Mouse (Mus musculus): ENCODE results near the gene Ttc41.
A peak's percentile ranks its signal among the peaks of the same experiment; 100 is the strongest.

Ttc41 gene

DNA sequence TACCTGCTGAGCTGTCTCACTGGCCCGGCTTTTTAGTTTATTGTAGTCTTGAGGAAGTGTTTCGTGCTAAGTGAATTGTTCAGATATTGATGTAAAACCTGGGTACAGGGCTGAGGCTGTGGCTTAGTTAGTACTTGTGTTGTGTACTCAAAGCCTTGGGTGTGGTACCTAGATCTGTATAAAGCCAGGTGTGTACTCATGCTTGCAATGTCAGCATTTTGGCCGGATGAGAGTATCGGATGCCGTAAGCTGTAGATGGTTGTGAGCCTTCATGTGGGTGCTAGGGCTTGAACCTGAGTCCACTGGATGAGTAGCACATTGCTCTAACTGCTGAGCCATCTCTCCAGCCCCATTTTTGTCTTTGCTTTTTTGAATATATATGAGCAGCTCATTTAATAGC, 80.5 kb downstream of the Ttc41 start:
- no peak for DNase-seq

DNA sequence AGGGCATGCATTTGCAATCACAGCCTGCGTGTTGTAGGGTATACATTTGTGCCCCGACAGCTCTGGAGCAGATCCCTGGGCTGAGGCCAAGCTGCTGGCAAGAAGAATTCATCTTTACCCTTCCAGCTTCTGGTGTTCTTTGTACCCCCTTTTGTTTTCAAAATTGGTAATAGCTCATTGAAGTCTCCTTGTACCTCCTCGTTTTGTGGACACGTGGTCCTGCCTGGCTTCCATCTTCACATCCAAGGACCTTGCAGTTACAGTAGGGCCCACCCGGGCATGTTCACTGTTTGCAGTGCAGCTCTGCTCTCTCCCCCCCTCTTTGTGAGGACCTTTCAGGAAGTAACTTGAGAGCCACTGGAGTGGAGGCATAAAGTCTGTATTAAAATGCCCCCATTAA, 82.6 kb downstream of the Ttc41 start:
- no peak for DNase-seq

DNA sequence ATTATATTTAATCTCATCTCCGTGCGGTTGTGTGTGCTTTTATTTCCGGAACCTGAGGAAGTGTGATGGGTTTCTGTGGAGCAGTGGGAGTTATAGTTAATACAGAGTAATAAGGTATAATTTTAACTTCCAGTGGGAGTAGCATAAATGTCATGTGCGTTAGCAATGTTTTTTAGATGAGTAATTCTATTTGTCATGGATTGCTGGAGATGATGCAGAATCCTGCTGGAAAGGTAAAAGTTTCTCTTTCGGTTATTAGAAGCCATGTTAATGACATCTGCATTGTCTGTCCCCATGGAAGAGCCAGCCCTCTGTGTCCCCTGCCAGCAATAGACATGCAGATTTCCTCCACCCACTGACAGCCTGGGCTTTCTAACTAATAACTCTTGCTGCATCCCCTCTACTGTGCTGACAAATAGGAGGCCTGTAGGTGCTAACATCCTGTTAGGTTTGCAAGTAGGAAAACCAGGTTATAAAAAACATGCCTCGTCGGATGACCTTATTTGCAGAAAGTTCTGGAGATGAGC, 83.6 kb downstream of the Ttc41 start:
- DNase-seq, result peak; percentile 63

DNA sequence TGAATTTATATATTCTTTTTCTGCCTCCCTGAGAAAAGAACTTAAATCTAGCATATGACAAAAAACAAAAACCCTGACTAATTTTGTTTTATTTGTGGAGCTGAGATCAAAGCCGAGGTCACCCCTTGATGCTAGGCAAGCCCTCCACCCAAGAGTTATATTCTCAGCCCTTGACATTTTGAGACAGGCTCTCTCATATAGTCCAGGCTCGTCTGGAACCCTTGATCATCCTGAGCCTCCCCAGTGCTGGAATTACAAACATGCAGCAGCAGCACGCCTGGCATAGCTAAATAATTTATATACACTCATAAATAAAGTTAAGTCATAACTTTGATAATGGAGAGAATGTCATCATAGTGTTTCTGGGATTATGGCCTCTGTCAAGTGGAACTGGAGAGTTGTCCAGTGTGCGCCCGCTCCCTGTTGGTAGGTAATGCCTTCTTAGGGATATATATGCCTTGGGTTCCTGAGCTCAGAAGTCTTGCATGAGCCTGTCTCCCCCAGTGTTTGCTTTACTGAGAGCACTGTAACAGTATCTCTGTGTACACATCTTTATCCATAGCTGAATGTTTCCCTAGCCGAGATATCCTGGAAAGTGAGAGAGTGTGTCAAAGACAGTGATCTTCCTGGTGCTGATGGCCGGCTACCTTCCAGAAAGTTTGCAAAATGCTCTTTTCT, 86.0 kb downstream of the Ttc41 start:
- no peak for DNase-seq

DNA sequence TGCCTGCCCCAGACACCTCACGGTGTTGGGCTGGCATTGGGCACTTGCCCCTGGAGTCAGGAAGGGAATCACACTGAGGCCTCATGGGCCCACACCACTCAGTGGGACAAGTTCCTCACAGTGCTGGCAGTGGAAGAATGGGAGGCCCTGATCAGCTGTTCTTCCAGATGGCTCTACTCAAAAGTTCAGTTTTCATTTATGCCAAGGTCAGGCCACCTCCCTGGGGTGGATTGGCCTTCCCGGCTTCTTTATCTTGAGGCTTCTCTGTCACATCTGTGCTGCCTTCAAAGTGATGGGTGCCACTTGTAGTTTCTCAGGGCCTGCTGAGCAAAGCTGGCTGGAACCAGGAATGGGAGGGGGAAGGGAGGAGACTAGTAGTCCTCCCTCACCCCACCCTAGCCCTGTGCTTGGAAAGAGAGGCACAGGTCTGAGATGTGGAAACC, 87.9 kb downstream of the Ttc41 start:
- no peak for DNase-seq

DNA sequence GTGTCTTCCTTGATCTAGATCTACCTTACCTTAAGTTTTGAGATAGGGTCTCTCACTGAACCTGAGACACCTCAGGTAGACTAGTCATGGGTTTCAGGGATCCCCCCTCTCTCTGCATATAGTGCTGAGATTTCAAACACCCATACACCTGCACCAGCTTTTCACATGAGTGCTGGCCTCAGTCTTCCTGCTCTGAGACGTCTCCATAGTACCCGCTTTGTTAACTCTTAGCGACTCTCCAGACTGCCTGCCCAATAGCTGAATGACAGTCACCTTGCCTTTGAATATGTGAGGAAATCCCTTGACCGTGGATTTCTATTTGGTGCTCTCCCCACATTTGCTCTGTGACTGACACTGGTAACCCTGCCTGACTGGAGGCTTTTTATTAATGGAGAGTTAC, 88.6 kb downstream of the Ttc41 start:
- DNase-seq, result no peak

DNA sequence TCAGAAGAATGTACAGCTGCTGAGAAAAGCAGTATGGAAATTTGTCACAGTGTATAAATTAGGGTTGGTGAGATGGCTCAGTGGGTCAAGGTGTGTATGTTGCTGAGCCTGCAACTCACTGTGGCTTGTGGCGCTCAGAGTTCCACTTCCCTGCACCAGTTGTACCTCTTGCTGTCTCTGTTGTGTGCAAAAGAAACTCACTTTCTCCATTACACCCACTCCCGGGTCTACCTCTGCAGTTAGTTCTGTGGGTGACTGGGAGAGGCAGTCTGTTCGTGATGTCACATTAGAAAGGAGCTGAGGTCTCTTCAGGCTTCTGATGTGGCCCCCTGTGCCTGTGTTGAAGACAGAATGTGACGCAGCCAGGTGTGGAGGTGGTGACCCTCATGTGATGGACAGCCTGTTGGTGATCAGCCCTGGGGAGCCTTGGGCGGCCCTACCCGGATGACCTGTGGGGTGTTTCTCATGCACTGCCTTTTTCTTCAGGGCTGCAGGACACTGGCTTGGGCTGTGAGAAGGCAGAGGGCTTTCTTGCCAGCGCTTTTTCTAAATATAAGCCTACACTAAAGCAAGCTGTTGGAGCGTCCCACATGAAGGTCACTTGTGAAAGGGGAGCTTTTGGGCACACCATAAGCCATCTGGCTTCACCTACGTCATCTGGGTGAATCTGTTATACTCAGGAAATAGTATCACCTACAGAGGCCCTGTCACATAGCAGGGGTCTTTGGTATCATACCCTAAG, 89.4 kb downstream of the Ttc41 start:
- no peak for DNase-seq

DNA sequence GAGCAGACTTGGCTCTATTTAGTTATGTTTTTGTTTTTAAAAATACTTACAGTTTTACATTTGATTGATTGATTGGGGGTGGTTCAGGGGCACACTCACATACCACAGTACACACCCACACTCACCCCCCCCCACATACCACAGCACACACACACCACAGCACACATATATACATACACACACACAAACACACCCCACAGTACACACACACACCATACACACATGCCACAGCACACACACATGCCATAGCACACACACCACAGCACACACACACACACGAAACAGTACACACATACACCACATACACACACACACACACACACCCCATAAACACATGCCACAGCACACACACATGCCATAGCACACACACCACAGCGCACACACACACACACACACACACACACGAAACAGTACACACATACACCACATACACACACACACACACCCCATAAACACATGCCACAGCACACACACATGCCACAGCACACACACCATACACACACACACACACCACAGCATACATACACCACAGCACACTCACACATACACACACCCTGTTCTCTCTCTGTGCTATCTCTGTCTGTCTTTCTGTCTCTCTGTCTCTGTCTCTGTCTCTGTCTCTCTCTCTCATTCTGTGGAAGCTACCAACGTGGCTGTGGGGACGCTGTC, 90.6 kb downstream of the Ttc41 start:
- no peak for DNase-seq

DNA sequence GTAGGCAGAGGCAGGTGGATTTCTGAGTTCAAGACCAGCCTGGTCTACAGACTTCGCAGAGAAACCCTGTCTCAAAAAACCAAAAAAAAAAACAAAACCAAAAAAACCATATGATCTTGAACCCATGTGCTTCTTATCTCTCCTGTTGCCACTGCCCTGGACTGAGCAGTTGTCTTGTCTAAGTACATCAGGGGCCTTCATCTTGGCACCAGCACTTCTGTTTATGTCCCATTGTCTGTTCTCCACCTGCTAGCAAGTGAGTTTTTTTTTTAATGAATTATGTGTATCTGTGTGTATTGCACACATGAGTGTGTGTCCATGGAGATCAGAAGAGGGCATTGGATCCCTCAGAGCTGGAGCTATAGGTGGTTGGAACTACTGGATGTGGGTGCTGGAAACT, 101.8 kb downstream of the Ttc41 start:
- DNase-seq, result no peak

DNA sequence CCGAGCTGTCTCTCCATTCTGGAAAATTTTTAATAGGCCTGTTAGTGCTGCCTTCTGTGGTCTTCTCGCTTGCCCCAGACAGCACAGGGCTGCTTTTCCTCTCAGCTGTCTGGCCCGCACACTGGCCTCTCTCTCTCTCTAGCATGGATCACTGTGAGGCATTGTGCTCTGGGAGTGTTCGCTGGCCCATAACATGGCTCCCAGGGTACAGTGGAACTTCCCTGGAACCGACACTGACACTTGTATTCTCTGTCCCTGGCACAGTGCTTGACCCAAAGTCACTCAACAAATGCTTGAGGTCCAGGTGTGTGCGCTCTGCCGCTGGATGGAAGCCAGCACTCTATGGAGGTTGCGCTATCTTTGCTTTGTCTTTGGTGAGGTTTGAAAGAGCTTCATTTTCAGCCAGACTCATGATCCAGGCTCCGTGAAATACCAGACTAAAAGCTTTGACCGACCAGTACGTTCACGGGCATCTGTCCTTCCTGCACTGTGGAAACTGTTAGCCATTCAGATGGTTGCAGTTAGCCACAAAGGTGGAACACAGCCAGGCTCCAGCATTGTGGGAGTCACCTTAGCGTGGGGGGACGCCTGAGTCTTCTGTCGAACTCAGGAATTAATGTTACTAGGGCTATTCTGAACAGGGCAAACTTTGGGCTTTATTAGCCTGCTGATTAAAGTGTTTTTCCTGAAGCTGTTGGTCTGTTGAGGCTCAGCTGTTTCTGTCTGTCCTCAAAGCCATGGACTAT, 102.6 kb downstream of the Ttc41 start:
- no peak for DNase-seq

DNA sequence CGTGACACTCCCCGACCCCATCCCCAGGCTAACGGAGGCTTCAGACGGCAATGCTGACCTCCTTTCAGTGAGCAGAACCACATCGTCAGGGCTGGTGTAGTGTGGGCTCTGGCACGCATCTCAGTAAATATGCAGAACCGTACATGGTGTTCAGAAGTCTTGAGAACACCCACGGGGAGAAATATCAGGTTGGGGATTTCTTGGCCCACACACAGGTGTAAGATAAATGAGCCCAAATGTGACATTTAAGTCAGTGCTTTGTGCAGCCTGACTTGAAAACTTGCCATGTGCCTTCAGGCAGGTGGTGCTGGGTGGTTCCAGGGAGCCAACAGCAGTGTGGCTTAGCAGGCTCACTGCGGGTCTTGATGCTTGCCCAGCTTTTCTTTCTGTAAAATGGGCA, 104.4 kb downstream of the Ttc41 start:
- peak; percentile 64 for DNase-seq

DNA sequence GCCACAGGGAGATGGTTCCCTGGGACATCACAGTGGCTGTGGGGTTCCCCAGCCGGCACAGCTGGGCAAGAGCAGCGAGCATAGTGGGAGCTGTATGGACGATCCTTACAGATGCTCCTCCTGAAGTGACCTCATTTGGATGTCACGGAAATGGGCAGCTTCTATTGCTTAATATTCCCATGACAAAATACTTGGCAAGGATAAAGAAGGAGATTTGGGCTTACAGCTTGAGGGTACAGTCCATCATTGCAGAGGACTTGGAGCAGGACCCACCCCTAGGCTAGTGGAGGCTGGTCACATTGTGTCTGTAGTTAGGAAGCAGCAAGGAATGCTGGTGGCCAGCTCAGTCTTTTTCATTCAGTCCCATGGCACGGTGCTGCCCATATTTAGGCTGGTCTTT, 105.0 kb downstream of the Ttc41 start:
- no peak for DNase-seq

DNA sequence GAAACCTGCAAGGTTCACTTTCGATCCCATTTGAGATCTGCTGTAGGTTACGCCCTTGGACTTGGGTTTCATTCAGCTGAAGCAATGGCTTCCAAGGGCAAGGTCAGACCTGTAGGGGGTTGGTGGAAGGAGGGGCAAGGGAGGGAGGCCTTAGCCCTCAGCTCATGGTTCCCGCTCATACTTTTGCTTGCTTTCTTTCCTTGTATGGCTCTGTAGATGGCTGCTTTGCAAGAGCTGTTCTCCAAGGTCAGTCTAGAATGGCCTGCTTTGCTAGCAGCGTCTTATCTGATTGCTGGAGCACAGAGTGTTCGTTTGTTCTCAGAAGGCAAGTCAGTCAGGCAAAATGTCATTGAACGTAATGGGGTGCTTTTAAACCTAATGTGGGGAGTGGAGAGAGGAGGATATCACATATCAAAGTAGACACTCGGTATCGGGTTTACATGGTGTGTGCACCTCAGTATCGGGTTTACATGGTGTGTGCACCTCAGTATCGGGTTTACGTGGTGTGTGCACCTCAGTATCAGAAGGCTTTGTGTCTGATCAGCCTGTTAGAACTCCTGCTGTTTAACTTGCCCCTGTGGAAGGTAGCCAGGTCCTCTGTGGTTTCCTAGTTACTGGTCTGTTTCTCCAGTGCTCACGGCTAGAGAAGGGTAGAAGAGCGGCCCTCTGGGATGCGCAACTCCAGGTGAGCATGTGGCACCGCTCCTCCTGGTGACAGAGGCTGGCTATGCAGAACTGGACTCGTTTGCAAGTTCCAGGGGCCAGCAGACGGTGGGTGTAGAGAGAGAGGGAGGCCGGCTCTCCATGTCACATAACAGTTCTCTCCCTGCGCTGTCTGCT, 108.9 kb downstream of the Ttc41 start:
- DNase-seq, result no peak

DNA sequence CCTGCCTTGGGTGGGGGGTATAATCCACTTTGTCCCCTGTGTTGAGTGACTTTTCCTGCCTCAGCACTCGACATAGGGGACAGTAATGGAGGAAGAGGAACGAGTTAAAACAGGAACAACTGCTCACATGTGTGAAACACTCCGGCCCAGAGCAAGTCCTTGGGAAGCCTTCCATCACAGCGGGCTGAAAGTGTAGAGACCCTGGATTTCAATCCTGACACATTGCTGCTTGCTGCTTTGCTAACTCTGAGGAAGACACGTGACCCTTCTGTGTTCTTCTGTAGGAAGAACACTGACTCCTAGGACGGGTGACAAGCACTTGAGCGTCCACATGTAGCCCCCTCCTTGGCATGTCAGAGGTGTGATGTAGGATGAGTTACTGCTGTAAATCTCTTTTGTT, 109.5 kb downstream of the Ttc41 start:
- no peak for DNase-seq

DNA sequence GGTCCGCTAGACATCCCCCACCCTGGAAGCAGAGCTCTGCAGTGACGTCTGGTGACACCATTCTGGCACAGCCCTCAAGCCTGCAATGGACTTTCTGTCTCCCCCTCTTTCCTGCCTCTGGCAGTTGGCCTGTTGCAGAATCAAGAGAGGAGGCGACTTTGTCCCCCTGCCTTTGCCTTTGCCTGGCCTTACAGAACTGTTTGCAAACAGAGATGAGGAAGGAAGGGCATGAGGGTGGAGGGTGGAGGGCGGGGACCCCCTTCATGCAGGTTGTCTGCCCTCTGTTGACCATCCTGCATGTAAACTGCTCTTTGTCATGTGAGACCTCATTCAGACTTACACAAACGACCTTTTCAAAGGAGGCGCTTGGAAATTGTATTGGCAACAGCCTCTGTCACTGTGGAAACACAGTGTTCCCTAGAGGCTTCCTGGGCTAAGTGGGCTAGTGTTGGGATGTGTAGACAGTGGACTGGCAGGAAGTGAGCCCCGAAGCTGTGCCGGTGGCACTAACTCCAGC, 114.1 kb downstream of the Ttc41 start:
- peak; percentile 44 for DNase-seq

DNA sequence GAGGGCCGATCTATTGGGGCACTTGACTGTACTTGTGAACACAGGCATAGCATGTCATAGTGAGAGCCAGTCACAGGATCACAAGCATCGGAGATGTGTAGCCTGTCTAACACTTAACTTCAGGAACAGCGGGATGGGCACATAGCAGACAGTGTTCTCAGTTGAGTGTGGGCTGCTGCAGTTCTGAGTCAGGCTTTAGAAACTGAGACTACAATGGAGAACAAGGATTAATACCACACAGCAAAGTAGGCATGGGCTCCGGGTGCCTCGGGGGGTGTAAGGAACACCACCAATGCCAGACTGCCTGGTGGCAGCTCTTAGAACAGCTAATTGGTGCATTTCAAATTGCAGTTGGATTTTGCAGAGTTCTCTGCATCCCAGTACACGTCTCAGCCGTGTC, 115.4 kb downstream of the Ttc41 start:
- DNase-seq, result no peak

DNA sequence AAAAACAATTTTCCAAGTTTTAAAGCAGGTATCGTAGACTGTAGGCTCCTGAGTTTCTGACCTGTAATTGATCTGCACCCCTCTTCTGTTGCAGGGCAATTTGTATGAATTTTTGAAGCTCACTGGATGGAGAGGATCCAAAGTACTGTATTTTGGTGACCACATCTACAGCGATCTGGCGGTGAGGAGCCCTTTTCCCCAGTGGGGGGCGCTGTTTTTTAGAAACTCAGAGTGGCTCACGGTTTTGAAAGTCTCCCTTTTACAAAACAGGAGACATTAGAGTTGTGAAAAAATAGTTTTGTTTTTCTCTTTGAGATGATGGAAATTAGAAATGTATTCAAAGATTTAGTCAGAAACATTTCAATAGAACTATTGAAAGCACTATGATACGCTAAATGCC, 118.5 kb downstream of the Ttc41 start:
- DNase-seq, result no peak

DNA sequence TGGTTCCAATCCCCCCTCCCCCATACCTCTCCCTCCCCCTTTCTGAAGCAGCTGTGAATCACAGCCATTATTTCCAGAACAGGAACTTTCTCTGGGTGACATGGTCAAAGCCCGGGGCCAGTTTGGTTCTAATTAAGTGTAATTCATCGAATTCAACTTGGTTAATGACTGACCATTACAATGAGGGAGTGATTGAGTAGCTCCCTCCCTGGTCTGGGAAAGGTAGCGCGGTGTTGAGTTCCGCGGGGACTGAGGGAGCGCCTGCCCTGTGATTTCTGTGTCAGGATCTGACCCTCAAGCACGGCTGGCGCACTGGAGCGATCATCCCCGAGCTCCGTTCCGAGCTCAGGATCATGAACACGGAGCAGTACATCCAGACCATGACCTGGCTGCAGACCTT, 119.3 kb downstream of the Ttc41 start:
- no peak for DNase-seq

DNA sequence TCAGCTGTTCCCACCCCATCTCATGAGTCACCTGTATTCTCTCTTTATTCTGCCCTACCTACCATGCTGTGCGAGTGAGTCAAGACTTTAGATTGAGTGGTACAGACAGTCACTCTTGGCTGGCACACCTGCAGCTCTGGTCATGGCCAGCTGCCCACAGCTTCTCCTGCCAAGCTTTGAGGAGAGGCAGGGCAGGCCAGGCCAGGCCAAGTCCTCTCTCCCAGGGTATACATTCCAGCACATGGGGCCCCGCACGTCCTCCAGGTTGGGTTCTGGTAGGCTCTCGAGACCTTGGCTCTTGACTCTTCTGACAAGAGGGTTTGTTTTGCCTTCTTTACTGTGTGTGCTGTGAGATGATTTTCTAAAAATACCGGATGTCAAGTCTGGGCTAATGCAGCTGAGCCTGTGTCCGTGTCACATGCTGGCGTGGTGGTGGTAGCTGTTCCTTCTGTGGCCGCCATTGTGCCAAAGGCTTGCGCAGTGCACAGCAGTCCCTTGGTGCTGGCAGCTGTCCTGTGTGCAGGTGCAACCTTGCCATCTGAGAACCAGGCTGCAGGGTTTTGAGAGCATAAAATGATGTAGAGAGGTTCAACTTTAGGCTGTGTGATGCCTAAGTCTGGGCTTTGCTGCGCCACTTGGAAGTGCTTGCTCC, 120.4 kb downstream of the Ttc41 start:
- no peak for DNase-seq
